Mouse (Mus musculus) stomach, embryonic 16.5 days (tissue): ENCODE data around the gene Gm17364. TPM values are rescaled to one million over a fixed set of nuclear protein-coding genes. Genes with fewer than 3 reads are reported as not detected.

Source experiments
- ATAC-seq: fragments of 200-750 bp; cut with Nextera tagmentation; 2 replicates; pipeline ENCODE4 v1.8.0; 2017; ENCODE audit warnings: moderate number of reproducible peaks, moderate TSS enrichment; ENCODE audit not compliant: insufficient read depth, low FRiP score
- H3K27ac ChIP-seq: fragments of 300-500 bp; sonication (generic); 2 replicates; pipeline ENCODE4 v1.5.1; 2014; ENCODE audit warnings: low read length
- H3K27me3 ChIP-seq: fragments of 300-500 bp; sonication (generic); 2 replicates; pipeline ENCODE4 v1.6.1; 2014; ENCODE audit warnings: low read length, control low read depth, mixed read lengths; ENCODE audit not compliant: control insufficient read depth, insufficient read depth
- H3K36me3 ChIP-seq: fragments of 300-500 bp; sonication (generic); 2 replicates; pipeline ENCODE4 v1.6.1; 2014; ENCODE audit warnings: low read length; ENCODE audit not compliant: control insufficient read depth, insufficient read depth
- H3K4me1 ChIP-seq: fragments of 300-500 bp; sonication (generic); 2 replicates; pipeline ENCODE4 v1.6.1; 2014; ENCODE audit warnings: low read length, control low read depth, mixed read lengths; ENCODE audit not compliant: control insufficient read depth, insufficient read depth
- H3K4me2 ChIP-seq: fragments of 300-500 bp; sonication (generic); 2 replicates; pipeline ENCODE4 v1.6.1; 2014; ENCODE audit warnings: low read depth, low read length, mixed read lengths
- H3K4me3 ChIP-seq: fragments of 300-500 bp; sonication (generic); replicated peaks from 2 replicates; pipeline ENCODE4 v1.5.1; 2014; ENCODE audit warnings: mild to moderate bottlenecking, low read length
- H3K9ac ChIP-seq: fragments of 300-500 bp; sonication (generic); 2 replicates; pipeline ENCODE4 v1.6.1; 2014; ENCODE audit warnings: low read length
- H3K9me3 ChIP-seq: fragments of 300-500 bp; sonication (generic); replicated peaks from 2 replicates; pipeline ENCODE4 v1.6.1; 2016; ENCODE audit warnings: low read length, control low read depth; ENCODE audit not compliant: control insufficient read depth
- WGBS: fragments of 180-500 bp; shearing (Covaris S2); extraction: QIAGEN DNeasy Blood & Tissue Kit; methylation state at CpG from one replicate; pipeline ENCODE4 v1.1.7; 2014; 5-methylcytosine and 5-hydroxymethylcytosine counted together
- polyA plus RNA-seq: library from polyadenylated mRNA; unstranded; fragments of >200 nt; fragmentation: Nextera tagmentation; extraction: Ambion mirVana; gene quantifications from 2 replicates; pipeline ENCODE4 v1.2.1, GENCODE M21; 2015

Gm17364 gene
- polyA plus RNA-seq, 1 experiment from 2014 or later = not detected

DNA sequence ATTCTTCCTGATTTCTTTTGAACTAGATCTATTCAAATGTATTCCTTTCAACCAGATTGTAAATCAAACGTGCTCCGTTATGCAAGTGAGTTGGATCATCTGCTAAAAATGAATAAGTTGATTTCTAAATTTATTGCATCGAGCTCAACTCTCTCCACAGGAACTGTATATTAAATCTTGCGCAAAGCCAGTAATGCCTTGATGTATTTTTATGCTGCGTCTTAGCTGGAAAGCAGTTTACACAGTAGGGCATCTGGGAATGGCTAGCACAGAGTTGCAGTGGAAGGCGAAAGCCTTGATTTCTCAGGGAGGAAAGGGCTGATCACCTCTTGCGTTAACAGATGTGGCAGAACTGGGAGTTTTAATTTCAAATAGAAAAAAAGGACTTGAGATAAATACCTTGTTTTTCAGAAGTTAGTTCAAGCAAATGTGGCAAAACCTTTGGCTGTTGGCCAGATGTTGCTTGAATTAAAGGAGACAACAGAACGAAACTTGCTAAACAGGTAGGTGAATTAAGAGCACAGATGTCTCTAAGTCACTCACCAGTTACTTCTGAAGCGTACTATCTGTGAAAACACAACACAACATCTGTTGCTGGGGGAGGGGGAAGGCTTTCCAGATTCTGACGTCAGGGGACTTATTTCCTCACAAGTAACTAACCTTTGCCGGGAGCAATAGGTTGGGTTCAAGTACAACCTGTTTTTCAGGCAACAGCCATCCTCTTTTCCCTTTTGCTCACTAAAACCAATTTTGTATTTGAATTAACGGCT, 24.8 kb downstream of the Gm17364 start:
- Histone ChIP-seq H3K4me3 (peak overlapping the region; percentile 85), H3K27me3 (no peaks in the 10 kb centered on the region), H3K27ac (peak overlapping the region; percentile 78), H3K36me3 (no peaks in the 10 kb centered on the region), H3K9ac (peak overlapping the region; percentile 75), H3K9me3 (no peaks in the 10 kb centered on the region), H3K4me2 (peak overlapping the region; percentile 59), H3K4me1 (peaks cover 15% of the 10 kb centered on the region)
- ATAC-seq = peak; percentile 3; the same call in 1 of the 2 replicates
- WGBS = 39% methylated on average over 12 of the region's 12 CpGs

DNA sequence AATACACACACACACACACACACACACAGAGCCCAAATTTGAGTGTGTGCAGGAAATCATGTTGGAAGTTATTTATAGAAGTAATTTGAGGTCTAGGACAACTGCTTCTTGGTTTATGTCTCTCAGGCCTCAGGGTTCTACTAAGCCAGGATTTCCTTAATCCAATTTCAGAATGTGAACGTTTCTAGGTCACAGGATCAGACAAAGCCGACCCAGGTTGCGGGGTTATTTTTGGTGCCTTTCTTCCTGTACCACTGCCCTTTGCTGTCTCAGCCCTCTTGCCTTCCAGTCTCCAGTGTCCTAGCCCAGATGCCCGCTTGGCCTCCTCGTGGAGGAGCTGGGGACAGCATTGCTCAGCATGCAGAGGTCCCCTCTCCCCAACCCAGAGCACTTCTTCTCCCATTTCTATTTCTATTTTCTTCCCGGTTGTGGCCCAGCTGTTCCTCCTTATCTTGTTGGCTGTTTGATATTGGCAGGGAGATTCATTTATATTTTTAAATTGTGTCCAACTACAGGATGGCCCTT, 29.4 kb downstream of the Gm17364 start:
- H3K4me2 ChIP-seq = no peak overlapping the region
- no peak overlapping the region for H3K4me3 ChIP-seq
- H3K9me3 ChIP-seq = no peaks in the 10 kb centered on the region
- no peak overlapping the region for H3K27ac ChIP-seq
- no peaks in the 10 kb centered on the region for H3K36me3 ChIP-seq
- 51% methylated on average over 6 of the region's 6 CpGs for WGBS
- H3K27me3 ChIP-seq = no peaks in the 10 kb centered on the region
- 0 out of 2 replicates have a peak overlapping the region, but pooled peaks have one; percentile 2 for H3K9ac ChIP-seq
- ATAC-seq = no peak
- H3K4me1 ChIP-seq = peaks cover 5% of the 10 kb centered on the region

DNA sequence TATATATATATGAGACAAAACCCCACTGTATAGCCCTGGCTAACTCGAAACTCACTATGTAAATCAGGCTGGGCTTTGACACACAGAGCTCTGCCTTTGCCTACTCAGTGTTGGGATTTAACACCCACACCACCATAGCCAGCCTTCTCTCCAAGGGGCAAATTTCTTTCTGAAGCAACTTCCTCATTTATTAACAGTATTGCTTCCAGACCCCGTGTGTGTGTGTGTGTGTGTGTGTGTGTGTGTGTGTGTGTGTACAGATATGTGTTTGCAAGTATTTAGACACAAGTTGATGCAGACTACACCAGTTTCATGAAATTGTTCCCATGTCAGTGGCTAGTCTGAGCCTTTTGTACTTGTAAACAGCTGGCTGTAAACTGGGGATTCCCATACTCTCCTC, 32.2 kb downstream of the Gm17364 start:
- H3K27me3 ChIP-seq = no peaks in the 10 kb centered on the region
- ATAC-seq = no peak
- H3K27ac ChIP-seq = no peak overlapping the region
- no peak overlapping the region for H3K9ac ChIP-seq
- WGBS = 62% methylated on average over 2 of the region's 2 CpGs
- H3K4me3 ChIP-seq = no peak overlapping the region
- no peaks in the 10 kb centered on the region for H3K9me3 ChIP-seq
- H3K4me1 ChIP-seq = no peaks in the 10 kb centered on the region
- H3K36me3 ChIP-seq = no peaks in the 10 kb centered on the region
- H3K4me2 ChIP-seq = no peak overlapping the region

DNA sequence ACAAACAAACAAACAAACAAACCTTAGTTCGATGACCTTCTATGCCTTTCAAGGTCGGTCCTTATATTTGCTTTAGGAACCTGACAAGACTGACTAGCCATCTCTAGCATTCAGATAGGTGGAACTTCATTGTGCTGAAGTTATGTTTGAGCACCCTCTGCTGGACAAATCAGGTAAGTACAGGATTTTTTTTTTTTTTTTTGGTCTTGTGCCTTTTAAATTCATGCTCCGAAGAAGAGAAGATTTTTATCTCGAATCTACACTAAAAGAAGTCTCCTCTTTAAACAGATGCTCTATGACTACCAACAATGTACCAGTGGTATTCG, 35.0 kb downstream of the Gm17364 start:
- no peak overlapping the region for H3K9ac ChIP-seq
- H3K36me3 ChIP-seq = no peaks in the 10 kb centered on the region
- no peak for ATAC-seq
- H3K4me3 ChIP-seq = no peak overlapping the region
- H3K27me3 ChIP-seq = no peaks in the 10 kb centered on the region
- WGBS = 5% methylated on average over 5 of the region's 5 CpGs
- H3K4me2 ChIP-seq = no peak overlapping the region
- H3K9me3 ChIP-seq = no peaks in the 10 kb centered on the region
- no peak overlapping the region for H3K27ac ChIP-seq
- no peaks in the 10 kb centered on the region for H3K4me1 ChIP-seq

DNA sequence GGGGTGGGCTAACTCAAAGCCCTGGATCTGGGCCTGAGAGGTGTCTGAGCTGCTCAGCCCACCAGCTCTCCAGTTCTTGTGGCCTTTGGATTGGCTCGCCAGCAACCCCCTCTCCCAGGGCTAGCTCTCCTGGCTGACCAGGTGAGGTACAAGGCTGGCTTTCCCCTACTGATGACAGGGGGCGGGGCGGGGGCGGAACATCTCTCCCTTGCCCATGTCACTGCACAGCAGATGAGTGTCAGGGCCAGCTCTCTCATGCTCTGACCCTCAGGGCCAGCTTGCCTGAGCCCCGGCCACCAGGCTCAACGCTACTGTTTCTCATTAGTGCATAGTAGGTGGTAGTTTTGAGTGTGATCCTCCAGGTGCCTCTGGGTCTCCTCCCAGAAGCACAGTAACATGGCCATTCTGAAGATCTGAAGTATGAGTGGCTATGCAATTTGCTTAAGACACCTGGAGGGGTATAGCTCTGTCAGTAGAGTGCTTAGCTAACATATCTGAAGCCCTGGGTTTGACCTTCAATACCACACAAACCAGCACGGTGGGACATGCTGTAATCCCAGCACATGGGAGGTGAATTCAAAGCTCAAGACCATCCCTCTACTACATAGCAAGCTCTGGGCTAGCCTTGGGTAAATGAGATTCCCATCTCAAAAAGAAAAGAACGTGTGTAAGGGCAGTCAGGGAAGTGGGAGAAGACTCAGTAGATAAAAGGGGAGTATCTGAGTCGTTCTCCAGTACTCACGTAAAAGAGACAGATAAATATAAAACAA, 35.6 kb downstream of the Gm17364 start:
- Histone ChIP-seq H3K9ac (no peak overlapping the region), H3K4me2 (no peak overlapping the region), H3K27ac (no peak overlapping the region), H3K4me3 (no peak overlapping the region), H3K36me3 (no peaks in the 10 kb centered on the region), H3K27me3 (no peaks in the 10 kb centered on the region), H3K9me3 (no peaks in the 10 kb centered on the region), H3K4me1 (no peaks in the 10 kb centered on the region)
- 66% methylated on average over 10 of the region's 10 CpGs for WGBS
- no peak for ATAC-seq

DNA sequence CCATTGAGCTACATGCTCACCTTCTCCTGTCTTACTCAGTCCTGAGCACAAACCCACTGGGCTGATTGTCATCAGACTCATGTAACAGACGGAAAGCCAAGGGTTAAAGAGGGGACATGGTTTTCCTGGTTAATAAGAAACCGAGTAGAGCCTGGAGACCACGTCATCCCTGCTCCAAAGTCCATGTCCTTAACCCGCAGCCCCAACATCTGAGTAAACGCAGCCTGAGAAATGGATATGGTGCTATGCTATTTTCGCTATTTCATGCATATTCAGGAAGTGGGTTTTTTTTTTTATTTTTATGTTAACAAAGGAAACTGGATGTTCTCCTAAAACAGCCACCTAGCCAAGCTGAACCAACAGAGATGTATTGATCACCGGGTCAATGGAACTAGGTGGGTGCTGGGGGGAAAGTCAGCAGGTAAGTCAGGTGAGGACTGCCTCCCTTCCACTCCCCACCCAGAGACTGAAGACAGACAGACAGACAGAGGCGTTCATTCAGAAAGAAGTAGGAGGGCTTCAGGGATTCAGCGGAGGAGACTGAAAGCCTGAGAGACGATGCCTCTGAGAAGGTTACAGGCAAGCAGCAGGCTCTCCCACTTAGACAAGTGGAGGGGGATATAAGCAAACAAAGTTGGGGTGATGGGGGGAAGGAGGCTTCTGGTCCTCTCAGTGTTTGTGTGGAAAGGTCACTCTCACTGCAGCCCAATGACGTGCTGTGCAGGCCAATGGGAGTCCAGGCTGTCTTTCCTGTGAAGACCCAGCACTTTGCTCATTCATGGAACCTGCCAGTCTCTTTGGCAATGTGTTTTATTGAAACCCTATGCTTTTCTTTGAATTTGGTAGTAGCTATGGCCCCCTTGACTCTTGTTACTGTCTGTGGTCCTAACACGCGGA, 37.7 kb downstream of the Gm17364 start:
- Histone ChIP-seq H3K27me3 (no peaks in the 10 kb centered on the region), H3K36me3 (no peaks in the 10 kb centered on the region), H3K4me1 (no peaks in the 10 kb centered on the region), H3K27ac (peak overlapping the region; percentile 50), H3K9me3 (no peaks in the 10 kb centered on the region), H3K4me3 (peak overlapping the region; percentile 24), H3K4me2 (peak overlapping the region; percentile 22), H3K9ac (peak overlapping the region; percentile 4; the same call in 1 of the 2 replicates)
- ATAC-seq = peak; percentile 62; the same call in 1 of the 2 replicates
- WGBS = 51% methylated on average over 13 of the region's 13 CpGs

DNA sequence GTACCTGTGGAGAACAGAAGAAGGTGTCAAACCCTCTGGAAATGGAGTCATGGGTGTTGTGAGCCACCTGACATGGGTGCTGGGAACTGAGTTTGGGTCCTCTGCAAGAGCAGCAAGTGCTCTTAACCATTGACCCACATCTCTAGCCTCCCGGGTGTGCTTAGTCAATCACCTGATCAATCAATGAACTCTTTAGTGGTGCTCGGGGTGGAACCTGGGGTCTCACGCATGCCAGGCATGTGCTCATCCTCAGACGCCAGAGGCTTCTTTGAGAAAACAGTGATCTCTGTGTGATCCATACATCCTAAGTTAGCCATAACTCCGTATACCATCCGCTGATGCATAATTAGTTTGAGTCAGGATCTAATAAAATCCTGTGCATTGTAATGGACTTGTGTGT, 38.6 kb downstream of the Gm17364 start:
- Histone ChIP-seq H3K9me3 (no peaks in the 10 kb centered on the region), H3K36me3 (no peaks in the 10 kb centered on the region), H3K4me2 (no peak overlapping the region), H3K4me1 (no peaks in the 10 kb centered on the region), H3K27ac (no peak overlapping the region), H3K27me3 (no peaks in the 10 kb centered on the region), H3K4me3 (no peak overlapping the region), H3K9ac (no peak overlapping the region)
- no peak for ATAC-seq
- WGBS = 76% methylated on average over 6 of the region's 6 CpGs

DNA sequence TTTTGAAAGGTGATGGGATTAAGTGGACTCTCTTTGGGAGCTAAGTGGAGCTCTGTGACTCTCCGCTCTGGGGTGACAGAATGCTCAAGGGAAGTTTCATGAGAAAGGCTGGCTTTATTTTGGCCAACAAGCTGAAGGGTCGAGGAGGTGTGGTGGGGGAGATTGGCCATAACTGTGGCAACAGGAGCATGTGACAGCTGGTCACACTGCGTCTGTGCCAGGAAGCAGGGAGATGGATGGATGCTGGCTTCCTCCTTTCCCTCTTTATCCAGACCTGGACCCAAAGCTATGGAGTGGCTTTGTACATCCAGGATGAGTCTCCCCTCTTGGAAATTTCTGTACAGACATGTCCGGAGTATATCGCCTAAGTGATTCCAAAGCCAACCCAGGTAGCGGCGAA, 40.5 kb downstream of the Gm17364 start:
- no peak overlapping the region for H3K4me3 ChIP-seq
- no peak for ATAC-seq
- no peak overlapping the region for H3K27ac ChIP-seq
- no peak overlapping the region for H3K4me2 ChIP-seq
- no peaks in the 10 kb centered on the region for H3K9me3 ChIP-seq
- no peak overlapping the region for H3K9ac ChIP-seq
- no peaks in the 10 kb centered on the region for H3K4me1 ChIP-seq
- no peaks in the 10 kb centered on the region for H3K27me3 ChIP-seq
- no peaks in the 10 kb centered on the region for H3K36me3 ChIP-seq
- WGBS = 84% methylated on average over 7 of the region's 7 CpGs
